Mouse (Mus musculus) spleen, embryonic (tissue): ENCODE results near the gene Bicc1.

Experiments
- CTCF ChIA-PET: fragments of 350-600 bp; sonication (Branson Sonifier 250); formaldehyde crosslinking; loops from one replicate; lab custom pipeline; 2022; lab: Charles Lee

Bicc1 gene

GRCm38 (mm10) chr10:71058070-71058469 lies 101.4 kb downstream of the Bicc1 start:
- CTCF ChIA-PET: no interaction called here

GRCm38 (mm10) chr10:71052748-71053147 lies 106.8 kb downstream of the Bicc1 start:
- CTCF ChIA-PET: no interaction called here

GRCm38 (mm10) chr10:71052208-71052607 lies 107.3 kb downstream of the Bicc1 start:
- CTCF ChIA-PET: no interaction called here

GRCm38 (mm10) chr10:71050722-71051333 lies 108.7 kb downstream of the Bicc1 start:
- CTCF ChIA-PET: no interaction called here

GRCm38 (mm10) chr10:71049294-71049693 lies 110.2 kb downstream of the Bicc1 start:
- CTCF ChIA-PET: no interaction called here

- CTCF ChIA-PET: no interaction called here
These were observed 115.1 kb downstream of the Bicc1 start for GRCm38 (mm10) chr10:71044410-71044809.

GRCm38 (mm10) chr10:71041874-71042273 lies 117.6 kb downstream of the Bicc1 start:
- CTCF ChIA-PET: no interaction called here

GRCm38 (mm10) chr10:71036484-71036883 lies 123.0 kb downstream of the Bicc1 start:
- CTCF ChIA-PET: no interaction called here

- CTCF ChIA-PET: no interaction called here
These were observed 130.5 kb downstream of the Bicc1 start for GRCm38 (mm10) chr10:71028996-71029395.

GRCm38 (mm10) chr10:71028066-71028844 lies 131.2 kb downstream of the Bicc1 start:
- CTCF ChIA-PET: no interaction called here

GRCm38 (mm10) chr10:71025131-71025894 lies 134.2 kb downstream of the Bicc1 start:
- CTCF ChIA-PET: no interaction called here

- CTCF ChIA-PET: no interaction called here
These were observed 134.8 kb downstream of the Bicc1 start for GRCm38 (mm10) chr10:71024681-71025080.

- CTCF ChIA-PET: no interaction called here
These were observed 136.0 kb downstream of the Bicc1 start for GRCm38 (mm10) chr10:71023471-71023870.

GRCm38 (mm10) chr10:71020459-71020858 lies 139.0 kb downstream of the Bicc1 start:
- CTCF ChIA-PET: no interaction called here

GRCm38 (mm10) chr10:71019836-71020235 lies 139.7 kb downstream of the Bicc1 start:
- CTCF ChIA-PET: no interaction called here

GRCm38 (mm10) chr10:71009771-71010496 lies 149.6 kb downstream of the Bicc1 start:
- CTCF ChIA-PET: no interaction called here

- CTCF ChIA-PET: no interaction called here
These were observed 150.8 kb downstream of the Bicc1 start for GRCm38 (mm10) chr10:71008721-71009120.

- CTCF ChIA-PET: no interaction called here
These were observed 151.5 kb downstream of the Bicc1 start for GRCm38 (mm10) chr10:71007956-71008355.

GRCm38 (mm10) chr10:71007516-71007915 lies 152.0 kb downstream of the Bicc1 start:
- CTCF ChIA-PET: no interaction called here

- CTCF ChIA-PET: no interaction called here
These were observed 152.5 kb downstream of the Bicc1 start for GRCm38 (mm10) chr10:71007001-71007400.

- CTCF ChIA-PET: no interaction called here
These were observed 156.6 kb downstream of the Bicc1 start for GRCm38 (mm10) chr10:71002871-71003270.

- CTCF ChIA-PET: no interaction called here
These were observed 157.3 kb downstream of the Bicc1 start for GRCm38 (mm10) chr10:71002186-71002585.
